Mouse (Mus musculus) stomach, postnatal 0 days (tissue): ENCODE results near the gene Gdf2.

Experiments
- CTCF ChIP-seq: IDR thresholded peaks from 2 replicates; pipeline ENCODE4 v1.5.1; 2016; ENCODE audit warnings: antibody characterized with exemption, low read depth, mild to moderate bottlenecking, moderate library complexity
- EP300 ChIP-seq: optimal IDR thresholded peaks from 2 replicates; pipeline ENCODE3; 2016; ENCODE audit warnings: antibody characterized with exemption

DNA sequence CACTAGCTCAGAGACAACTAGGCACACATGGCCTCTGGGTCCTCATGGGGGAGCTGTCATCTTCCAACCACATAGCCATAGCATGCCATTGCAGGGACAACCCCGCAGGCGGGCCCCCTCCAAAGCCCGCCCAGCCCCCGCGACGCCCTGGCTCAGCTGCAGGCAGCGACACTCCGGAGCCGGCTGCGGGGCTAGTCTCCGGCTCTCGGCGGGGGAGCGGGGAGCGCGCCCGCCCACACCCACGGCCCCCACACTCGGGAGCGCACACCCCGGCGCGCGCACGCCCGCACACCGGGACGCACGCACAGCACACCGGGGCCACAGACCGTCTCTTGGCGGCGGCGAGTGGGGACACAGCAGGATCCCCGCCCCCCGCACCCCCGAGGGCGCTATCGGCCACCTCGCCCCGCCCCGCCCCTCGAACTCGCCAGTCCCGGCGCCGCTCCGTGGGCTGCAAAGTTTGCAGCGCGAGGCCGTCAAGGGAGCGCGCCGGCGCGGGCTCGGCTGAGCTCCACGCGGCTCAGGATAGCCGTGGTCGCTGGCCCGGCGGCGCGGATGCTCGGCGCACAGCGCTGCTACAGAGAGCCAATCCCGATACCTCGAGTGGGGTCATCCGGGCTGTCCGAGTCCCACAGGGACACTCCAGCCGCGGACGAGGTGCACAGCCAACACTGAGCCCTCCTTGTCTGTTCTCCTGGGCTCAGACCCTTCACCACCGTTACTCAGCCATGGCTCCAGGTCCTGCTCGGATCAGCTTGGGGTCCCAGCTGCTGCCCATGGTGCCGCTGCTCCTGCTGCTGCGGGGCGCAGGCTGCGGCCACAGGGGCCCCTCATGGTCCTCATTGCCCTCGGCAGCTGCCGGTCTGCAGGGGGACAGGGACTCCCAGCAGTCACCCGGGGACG, 17.4 kb upstream of the Gdf2 start, which contains the start of gene Gdf10:
- TF ChIP-seq CTCF: no peak
- TF ChIP-seq EP300: no peak
